Mouse (Mus musculus): ENCODE measurements around the gene Egfr. TPM values are rescaled to one million over a fixed set of nuclear protein-coding genes. Genes with fewer than 3 reads are reported as not detected.

The Egfr gene
- polyA plus RNA-seq, 1 experiment from 2014 or later, result 8.3 TPM

DNA sequence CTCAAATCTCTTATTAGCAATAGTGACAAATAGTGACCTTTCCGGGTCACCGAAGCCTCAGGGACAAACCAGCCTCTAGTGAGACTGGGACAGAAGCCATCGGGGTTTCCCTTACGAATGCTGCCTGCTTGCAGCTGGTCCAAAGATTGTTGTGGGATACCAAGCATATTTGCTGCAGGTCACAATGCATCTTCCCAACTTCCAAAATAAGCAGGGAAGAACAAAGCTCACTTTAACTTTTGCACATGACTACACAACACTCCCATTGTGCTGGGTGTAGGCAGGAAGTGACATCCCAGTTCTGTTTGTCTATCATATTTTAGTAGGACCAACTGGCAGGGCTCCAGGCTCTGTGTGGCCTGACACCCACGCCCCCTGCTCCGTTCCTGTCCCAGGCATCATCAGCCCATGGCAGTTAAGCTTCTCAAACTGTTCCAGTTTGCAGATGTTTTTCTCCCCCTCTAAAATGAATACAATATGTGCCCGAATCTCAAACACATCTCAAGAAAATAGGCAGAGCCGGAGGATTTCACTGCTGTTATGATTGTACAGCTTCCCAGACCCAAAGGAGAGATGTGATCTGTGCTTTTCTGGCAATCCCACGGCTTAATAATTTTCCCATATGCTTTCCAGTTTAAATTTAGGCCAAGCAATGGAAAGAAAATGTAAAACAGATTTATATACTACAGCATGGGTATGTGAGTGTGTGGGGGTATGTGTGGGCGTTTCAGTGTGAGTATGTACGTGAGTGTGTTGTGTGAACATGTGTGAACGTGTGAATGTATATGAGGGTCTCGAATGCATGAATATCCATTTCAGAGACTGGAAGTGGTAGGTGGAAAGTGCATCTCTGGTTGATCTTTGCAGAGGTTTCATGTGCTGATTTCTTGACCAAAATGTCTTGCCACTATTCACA is 143.7 kb downstream of the Egfr start:
- Histone ChIP-seq H3K4me2 (ENCODE audit: low read length) (no peak overlapping the region), H3K27ac (ENCODE audit: low read length) (no peak overlapping the region), H3K4me3 (ENCODE audit: low read depth, low read length) (no peak overlapping the region), H3K9me3 (replicated peaks; ENCODE audit: control insufficient read depth, low read length, poor library complexity, severe bottlenecking) (no peaks in the 10 kb centered on the region), H3K9ac (ENCODE audit: low read depth, low read length) (no peak overlapping the region), H3K36me3 (ENCODE audit: control insufficient read depth, insufficient read depth, low read length) (no peaks in the 10 kb centered on the region), H3K4me1 (ENCODE audit: control insufficient read depth, insufficient read depth, low read length) (no peaks in the 10 kb centered on the region), H3K27me3 (ENCODE audit: control insufficient read depth, insufficient read depth, low read depth, low read length) (no peaks in the 10 kb centered on the region)
- WGBS, result 81% methylated on average over 13 of the region's 13 CpGs
- ATAC-seq, result no peak

- Histone ChIP-seq H3K9ac (ENCODE audit: low read depth, low read length) (no peak overlapping the region), H3K27ac (ENCODE audit: low read length) (no peak overlapping the region), H3K9me3 (replicated peaks; ENCODE audit: control insufficient read depth, low read length, poor library complexity, severe bottlenecking) (no peaks in the 10 kb centered on the region), H3K36me3 (ENCODE audit: control insufficient read depth, insufficient read depth, low read length) (no peaks in the 10 kb centered on the region), H3K27me3 (ENCODE audit: control insufficient read depth, insufficient read depth, low read depth, low read length) (no peaks in the 10 kb centered on the region), H3K4me2 (ENCODE audit: low read length) (no peak overlapping the region), H3K4me1 (ENCODE audit: control insufficient read depth, insufficient read depth, low read length) (no peaks in the 10 kb centered on the region), H3K4me3 (ENCODE audit: low read depth, low read length) (no peak overlapping the region)
- 92% methylated on average over 2 of the region's 2 CpGs for WGBS
- ATAC-seq, result no peak
Measured at GRCm38 (mm10) chr11:16897681-16898080, 145.7 kb downstream of the Egfr start.

DNA sequence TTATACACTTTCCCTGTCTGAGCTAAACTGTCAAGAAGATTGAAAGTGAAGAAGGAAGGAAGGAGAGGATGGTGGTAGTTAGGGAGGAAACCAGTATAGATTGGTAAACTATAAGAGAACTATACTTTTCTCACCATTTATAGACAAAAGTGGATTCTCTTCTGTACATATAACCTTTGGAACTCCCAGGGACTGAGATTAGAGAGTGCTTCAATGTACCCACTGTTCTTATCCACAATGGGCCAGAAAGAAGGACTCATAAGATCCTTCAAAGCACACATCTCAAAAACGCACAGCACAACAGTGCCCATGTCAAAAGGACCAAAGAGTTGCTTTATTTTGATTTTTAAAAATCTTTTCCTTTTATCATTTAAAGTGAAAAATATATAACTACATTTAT is 148.2 kb downstream of the Egfr start:
- Histone ChIP-seq H3K9ac (ENCODE audit: low read depth, low read length) (no peak overlapping the region), H3K36me3 (ENCODE audit: control insufficient read depth, insufficient read depth, low read length) (no peaks in the 10 kb centered on the region), H3K4me2 (ENCODE audit: low read length) (no peak overlapping the region), H3K9me3 (replicated peaks; ENCODE audit: control insufficient read depth, low read length, poor library complexity, severe bottlenecking) (no peaks in the 10 kb centered on the region), H3K4me3 (ENCODE audit: low read depth, low read length) (no peak overlapping the region), H3K27ac (ENCODE audit: low read length) (no peak overlapping the region), H3K27me3 (ENCODE audit: control insufficient read depth, insufficient read depth, low read depth, low read length) (no peaks in the 10 kb centered on the region), H3K4me1 (ENCODE audit: control insufficient read depth, insufficient read depth, low read length) (no peaks in the 10 kb centered on the region)
- ATAC-seq, result no peak
- 85% methylated on average over 1 of the region's 1 CpGs for WGBS

GRCm38 (mm10) chr11:16900653-16901416 is 148.8 kb downstream of the Egfr start:
- no peaks in the 10 kb centered on the region for H3K27me3 ChIP-seq (ENCODE audit: control insufficient read depth, insufficient read depth, low read depth, low read length)
- no peak overlapping the region for H3K9ac ChIP-seq (ENCODE audit: low read depth, low read length)
- H3K4me3 ChIP-seq (ENCODE audit: low read depth, low read length), result no peak overlapping the region
- no peak overlapping the region for H3K27ac ChIP-seq (ENCODE audit: low read length)
- H3K36me3 ChIP-seq (ENCODE audit: control insufficient read depth, insufficient read depth, low read length), result no peaks in the 10 kb centered on the region
- WGBS, result 94% methylated on average over 8 of the region's 8 CpGs
- H3K4me2 ChIP-seq (ENCODE audit: low read length), result no peak overlapping the region
- H3K9me3 ChIP-seq (replicated peaks; ENCODE audit: control insufficient read depth, low read length, poor library complexity, severe bottlenecking), result no peaks in the 10 kb centered on the region
- ATAC-seq, result no peak
- no peaks in the 10 kb centered on the region for H3K4me1 ChIP-seq (ENCODE audit: control insufficient read depth, insufficient read depth, low read length)

- Histone ChIP-seq H3K9me3 (replicated peaks; ENCODE audit: control insufficient read depth, low read length, poor library complexity, severe bottlenecking) (no peaks in the 10 kb centered on the region), H3K36me3 (ENCODE audit: control insufficient read depth, insufficient read depth, low read length) (no peaks in the 10 kb centered on the region), H3K4me2 (ENCODE audit: low read length) (no peak overlapping the region), H3K27me3 (ENCODE audit: control insufficient read depth, insufficient read depth, low read depth, low read length) (no peaks in the 10 kb centered on the region), H3K4me3 (ENCODE audit: low read depth, low read length) (no peak overlapping the region), H3K9ac (ENCODE audit: low read depth, low read length) (no peak overlapping the region), H3K27ac (ENCODE audit: low read length) (no peak overlapping the region), H3K4me1 (ENCODE audit: control insufficient read depth, insufficient read depth, low read length) (no peaks in the 10 kb centered on the region)
- 80% methylated on average over 8 of the region's 8 CpGs for WGBS
- no peak for ATAC-seq
Measured at GRCm38 (mm10) chr11:16904302-16905011, 152.5 kb downstream of the Egfr start.

- WGBS, result 81% methylated on average over 3 of the region's 3 CpGs
- Histone ChIP-seq H3K9ac (ENCODE audit: low read depth, low read length) (no peak overlapping the region), H3K36me3 (ENCODE audit: control insufficient read depth, insufficient read depth, low read length) (no peaks in the 10 kb centered on the region), H3K4me3 (ENCODE audit: low read depth, low read length) (no peak overlapping the region), H3K4me1 (ENCODE audit: control insufficient read depth, insufficient read depth, low read length) (no peaks in the 10 kb centered on the region), H3K27me3 (ENCODE audit: control insufficient read depth, insufficient read depth, low read depth, low read length) (no peaks in the 10 kb centered on the region), H3K4me2 (ENCODE audit: low read length) (no peak overlapping the region), H3K27ac (ENCODE audit: low read length) (no peak overlapping the region), H3K9me3 (replicated peaks; ENCODE audit: control insufficient read depth, low read length, poor library complexity, severe bottlenecking) (no peaks in the 10 kb centered on the region)
- ATAC-seq, result no peak
Measured at GRCm38 (mm10) chr11:16905012-16905332, 153.0 kb downstream of the Egfr start.

- H3K4me2 ChIP-seq (ENCODE audit: low read length), result no peak overlapping the region
- no peaks in the 10 kb centered on the region for H3K36me3 ChIP-seq (ENCODE audit: control insufficient read depth, insufficient read depth, low read length)
- H3K9me3 ChIP-seq (replicated peaks; ENCODE audit: control insufficient read depth, low read length, poor library complexity, severe bottlenecking), result no peaks in the 10 kb centered on the region
- H3K27me3 ChIP-seq (ENCODE audit: control insufficient read depth, insufficient read depth, low read depth, low read length), result no peaks in the 10 kb centered on the region
- H3K4me3 ChIP-seq (ENCODE audit: low read depth, low read length), result no peak overlapping the region
- no peak for ATAC-seq
- 100% methylated on average over 2 of the region's 2 CpGs for WGBS
- no peak overlapping the region for H3K9ac ChIP-seq (ENCODE audit: low read depth, low read length)
- no peaks in the 10 kb centered on the region for H3K4me1 ChIP-seq (ENCODE audit: control insufficient read depth, insufficient read depth, low read length)
- H3K27ac ChIP-seq (ENCODE audit: low read length), result no peak overlapping the region
Measured at GRCm38 (mm10) chr11:16906530-16906929, 154.5 kb downstream of the Egfr start.

DNA sequence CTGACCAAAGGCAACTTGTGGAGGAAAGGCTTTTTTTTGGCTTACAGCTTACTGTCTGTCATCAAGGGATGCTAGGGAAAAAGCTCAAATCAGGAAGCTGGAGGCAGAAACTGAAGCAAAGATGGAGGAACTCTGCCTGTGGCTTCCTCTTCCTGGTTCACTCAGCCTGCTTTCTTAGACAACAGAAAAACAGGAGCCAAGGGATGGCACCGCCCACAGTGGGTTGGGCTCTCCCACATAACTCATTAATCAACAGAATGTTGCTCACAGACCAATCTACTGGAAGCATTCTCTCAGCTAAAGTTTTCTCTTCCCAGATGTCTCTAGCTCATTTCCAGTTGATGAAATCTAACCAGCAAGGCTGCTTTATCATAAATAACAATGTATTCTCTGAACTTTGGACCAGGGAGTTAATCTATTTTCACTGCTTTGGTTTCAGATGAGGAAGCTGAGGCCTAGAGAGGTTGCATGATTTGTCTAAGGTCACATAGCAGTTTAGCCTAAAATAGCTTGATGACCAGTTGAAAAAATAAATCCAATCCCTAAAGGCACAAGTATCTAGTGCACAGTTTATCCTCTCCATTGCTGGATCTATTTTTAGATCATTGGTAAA is 155.6 kb downstream of the Egfr start:
- WGBS, result 91% methylated on average over 1 of the region's 1 CpGs
- Histone ChIP-seq H3K4me3 (ENCODE audit: low read depth, low read length) (no peak overlapping the region), H3K9ac (ENCODE audit: low read depth, low read length) (no peak overlapping the region), H3K9me3 (replicated peaks; ENCODE audit: control insufficient read depth, low read length, poor library complexity, severe bottlenecking) (no peaks in the 10 kb centered on the region), H3K27ac (ENCODE audit: low read length) (no peak overlapping the region), H3K36me3 (ENCODE audit: control insufficient read depth, insufficient read depth, low read length) (no peaks in the 10 kb centered on the region), H3K4me2 (ENCODE audit: low read length) (no peak overlapping the region), H3K27me3 (ENCODE audit: control insufficient read depth, insufficient read depth, low read depth, low read length) (no peaks in the 10 kb centered on the region), H3K4me1 (ENCODE audit: control insufficient read depth, insufficient read depth, low read length) (no peaks in the 10 kb centered on the region)
- no peak for ATAC-seq
